Mouse (Mus musculus): Measurements from ENCODE around the gene Fthl17b. TPM values are rescaled to one million over a fixed set of nuclear protein-coding genes. Genes with fewer than 3 reads are reported as not detected.

The Fthl17b gene
- polyA plus RNA-seq (2012; rRNA removed): not detected in 2 replicates

DNA sequence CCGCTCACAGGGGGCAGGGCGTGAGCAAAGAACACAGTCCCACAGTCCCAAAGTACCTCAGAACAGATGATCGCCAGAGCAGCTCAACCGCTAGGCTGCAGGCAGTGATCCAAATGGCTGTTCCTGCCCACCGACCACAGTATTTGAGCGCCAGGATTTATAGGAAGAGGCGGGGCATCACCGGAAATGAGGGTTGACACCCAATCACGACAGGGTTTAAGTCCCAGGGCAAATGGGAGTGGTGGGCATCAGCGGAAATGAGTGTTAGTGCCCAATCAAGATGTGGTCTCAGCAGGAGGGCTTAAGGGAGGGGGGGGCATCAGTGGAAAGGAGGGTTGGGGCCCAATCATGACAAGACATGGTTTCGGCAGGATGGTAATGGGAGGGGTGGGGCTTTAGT lies at the start of gene Fthl17b:
Fthl17b (minus strand) TSS at position 101 of the 400 bp plus-strand sequence.

GRCm38 (mm10) chrX:8986655-8987054 lies 23.9 kb upstream of the Fthl17b start, which contains the start of gene Fthl17d:
Fthl17d (minus strand) TSS chrX:8986755.

GRCm38 (mm10) chrX:8976459-8976858 lies 13.7 kb upstream of the Fthl17b start, which contains the start of gene Fthl17c:
Fthl17c (minus strand) TSS chrX:8976559.

Other genes starting within 250 kb of the Fthl17b start
- not detected in 2 replicates for gene Ssx9, start 214.5 kb downstream of the Fthl17b start, polyA plus RNA-seq (2012; rRNA removed)
- not detected in 2 replicates for gene Ssxb5, start 159.3 kb downstream of the Fthl17b start, polyA plus RNA-seq (2012; rRNA removed)
- not detected in 2 replicates for gene Gm6592, start 119.0 kb downstream of the Fthl17b start, polyA plus RNA-seq (2012; rRNA removed)
- gene Gm5751, start 88.7 kb downstream of the Fthl17b start, polyA plus RNA-seq (2012; rRNA removed): not detected in 2 replicates
- gene B630019K06Rik, start 70.6 kb downstream of the Fthl17b start, polyA plus RNA-seq (2012; rRNA removed): 2.4 TPM in 2 replicates
- not detected in 2 replicates for gene Fthl17c, start 13.6 kb upstream of the Fthl17b start, polyA plus RNA-seq (2012; rRNA removed)
- gene Fthl17d, start 23.8 kb upstream of the Fthl17b start, polyA plus RNA-seq (2012; rRNA removed): not detected in 2 replicates
- not detected in 2 replicates for gene Fthl17e, start 70.5 kb upstream of the Fthl17b start, polyA plus RNA-seq (2012; rRNA removed)
- gene Fthl17f, start 100.0 kb upstream of the Fthl17b start, polyA plus RNA-seq (2012; rRNA removed): not detected in 2 replicates
- gene 4930402K13Rik, start 141.6 kb upstream of the Fthl17b start, polyA plus RNA-seq (2012; rRNA removed): not detected in 2 replicates
- 0.16 TPM in 2 replicates for gene Lancl3, start 236.9 kb upstream of the Fthl17b start, polyA plus RNA-seq (2012; rRNA removed)

Measured in stomach, adult 2 months (tissue).